ENCODE assay signal across 8 mouse cellular contexts in the genomic region with DNA sequence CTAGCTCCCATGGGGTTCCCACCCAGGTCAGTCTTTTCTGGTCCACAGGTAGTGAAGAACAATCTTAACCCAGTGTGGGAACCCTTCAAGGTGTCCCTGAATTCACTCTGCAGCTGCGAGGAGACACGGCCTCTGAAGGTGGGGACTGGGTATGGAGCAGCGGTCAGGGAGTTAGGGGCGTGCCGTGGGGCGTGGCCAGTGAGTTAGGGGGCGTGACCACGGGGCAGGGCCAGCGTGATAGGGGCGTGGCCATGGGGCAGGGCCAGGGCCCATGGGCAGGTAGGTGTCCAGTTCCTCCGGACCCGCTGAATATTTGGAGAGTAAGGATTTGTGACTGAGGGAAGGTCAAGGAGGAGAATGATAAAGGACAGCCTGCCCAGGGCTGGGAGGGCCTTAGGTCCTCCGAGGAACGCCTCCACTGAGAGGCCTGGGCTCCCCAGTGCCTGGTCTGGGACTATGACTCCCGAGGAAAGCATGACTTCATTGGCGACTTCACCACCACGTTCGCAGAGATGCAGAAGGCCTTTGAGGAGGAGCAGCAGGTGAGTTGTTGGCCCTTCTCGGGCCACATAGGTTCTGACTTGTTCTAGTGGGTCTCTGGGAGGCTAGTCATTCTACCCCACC. TPM values are rescaled to one million over a fixed set of nuclear protein-coding genes. Genes with fewer than 3 reads are reported as not detected.
A peak's percentile ranks its signal among the peaks of the same experiment; 100 is the strongest.
DNase-seq lines count a peak whose midpoint lies in the region; ATAC-seq and TF ChIP-seq lines count a peak whose summit lies in the region.

No protein-coding gene starts in this region.

- no peak for TF ChIP-seq EP300 in ES-Bruce4 (IDR thresholded peaks at IDR 0.05; ENCODE audit: insufficient read depth, low read depth, low read length)
- TF ChIP-seq EP300 in heart, postnatal 0 days (IDR thresholded peaks at IDR 0.05; ENCODE audit: low read depth) = no peak

- WGBS in heart, embryonic 11.5 days (ENCODE audit: insufficient replicate concordance) = 4% methylated on average over 19 of the region's 19 CpGs
- WGBS in heart, postnatal 0 days = 14% methylated on average over 19 of the region's 19 CpGs
- WGBS in liver, adult 2 months = 11% methylated on average over 19 of the region's 19 CpGs

- H3K27ac ChIP-seq in heart, embryonic 11.5 days (ENCODE audit: low read depth, low read length) = no peak overlapping the region
- H3K27ac ChIP-seq in ES-Bruce4 (ENCODE audit: insufficient read depth, low read length) = no peak overlapping the region
- no peak overlapping the region for H3K27ac ChIP-seq in heart, postnatal 0 days (ENCODE audit: low read depth)
- no peak overlapping the region for H3K27ac ChIP-seq in liver, adult 2 months (replicated peaks; ENCODE audit: insufficient read depth, low read depth, low read length)

- intact Hi-C loops in heart, postnatal 10 days (cut with DNase I) = no loop called here

- DNase-seq in heart, postnatal 10 days = no peak
- no peak for DNase-seq in heart, postnatal 0 days (ENCODE audit: low spot score)
- peak; percentile 17 for DNase-seq in liver, adult 2 months (ENCODE audit: extremely low read depth, low read depth, low spot score)
- peak; percentile 36 to 49 for DNase-seq in spleen, postnatal 14 days (ENCODE audit: low spot score in 2 of 2)
- no peak for DNase-seq in layer of hippocampus, adult 11-12 months (ENCODE audit: low spot score)
- DNase-seq in right cerebral cortex, adult 2 months (ENCODE audit: low spot score in 2 of 2) = no peak

- no peak overlapping the region for H3K9ac ChIP-seq in heart, embryonic 11.5 days (ENCODE audit: low read depth, low read length)
- H3K9ac ChIP-seq in ES-Bruce4 (ENCODE audit: low read depth, poor library complexity, severe bottlenecking) = no peak overlapping the region
- no peak overlapping the region for H3K9ac ChIP-seq in heart, postnatal 0 days (replicated peaks; ENCODE audit: low read depth, low read length)
- H3K9ac ChIP-seq in liver, adult 2 months (ENCODE audit: low read depth, low read length) = no peak overlapping the region

- H3K27me3 ChIP-seq in heart, embryonic 11.5 days (ENCODE audit: control insufficient read depth, insufficient read depth, low read length) = peaks cover 33% of the 10 kb centered on the region
- no peaks in the 10 kb centered on the region for H3K27me3 ChIP-seq in ES-Bruce4 (ENCODE audit: control insufficient read depth, insufficient read depth, low read length, poor library complexity, severe bottlenecking)
- H3K27me3 ChIP-seq in heart, postnatal 0 days (ENCODE audit: control insufficient read depth, insufficient read depth, low read length) = peaks cover 28% of the 10 kb centered on the region
- H3K27me3 ChIP-seq in liver, adult 2 months (ENCODE audit: control insufficient read depth, insufficient read depth, low read length) = no peaks in the 10 kb centered on the region

- H3K4me2 ChIP-seq in heart, embryonic 11.5 days = peak overlapping the region; percentile 14
- H3K4me2 ChIP-seq in heart, postnatal 0 days (ENCODE audit: low read depth, low read length) = no peak overlapping the region

- peaks cover 11% of the 10 kb centered on the region; the same call in 1 of the 2 replicates for H3K4me1 ChIP-seq in heart, embryonic 11.5 days (ENCODE audit: control insufficient read depth, insufficient read depth, low read length)
- H3K4me1 ChIP-seq in ES-Bruce4 (ENCODE audit: control insufficient read depth, insufficient read depth, low read length) = no peaks in the 10 kb centered on the region
- H3K4me1 ChIP-seq in heart, postnatal 0 days (ENCODE audit: control insufficient read depth, insufficient read depth) = no peaks in the 10 kb centered on the region
- H3K4me1 ChIP-seq in liver, adult 2 months (ENCODE audit: control insufficient read depth, insufficient read depth, low read length) = peaks cover 1% of the 10 kb centered on the region

- H3K79me2 ChIP-seq in liver, adult 2 months (ENCODE audit: control insufficient read depth, insufficient read depth, low read length) = no peaks in the 10 kb centered on the region

- H3K4me3 ChIP-seq in heart, embryonic 11.5 days (ENCODE audit: low read depth, low read length) = no peak overlapping the region
- peak overlapping the region; percentile 27; the same call in 1 of the 2 replicates for H3K4me3 ChIP-seq in ES-Bruce4 (ENCODE audit: low read depth, low read length)
- no peak overlapping the region for H3K4me3 ChIP-seq in heart, postnatal 0 days (ENCODE audit: low read depth, low read length)
- no peak overlapping the region for H3K4me3 ChIP-seq in liver, adult 2 months (ENCODE audit: insufficient read depth, low read depth, low read length)

- TF ChIP-seq CTCF in ES-Bruce4 (IDR thresholded peaks at IDR 0.05; ENCODE audit: low read depth, low read length) = no peak
- no peak for TF ChIP-seq CTCF in heart, postnatal 0 days (IDR thresholded peaks at IDR 0.05; ENCODE audit: low read depth)
- no peak for TF ChIP-seq CTCF in liver, adult 2 months (IDR thresholded peaks at IDR 0.05; ENCODE audit: low read depth, low read length)

- no peaks in the 10 kb centered on the region for H3K36me3 ChIP-seq in heart, embryonic 11.5 days (ENCODE audit: control insufficient read depth, insufficient read depth, low read length)
- H3K36me3 ChIP-seq in ES-Bruce4 (ENCODE audit: control insufficient read depth, insufficient read depth, low read length, poor library complexity, severe bottlenecking) = no peaks in the 10 kb centered on the region
- H3K36me3 ChIP-seq in heart, postnatal 0 days (replicated peaks; ENCODE audit: control insufficient read depth, insufficient read depth, low read length) = no peaks in the 10 kb centered on the region
- H3K36me3 ChIP-seq in liver, adult 2 months (ENCODE audit: control insufficient read depth, insufficient read depth, low read length) = no peaks in the 10 kb centered on the region

- H3K9me3 ChIP-seq in heart, embryonic 11.5 days (replicated peaks; ENCODE audit: control insufficient read depth, low read length) = no peaks in the 10 kb centered on the region
- H3K9me3 ChIP-seq in ES-Bruce4 (replicated peaks; ENCODE audit: control insufficient read depth, insufficient read depth, low read length, poor library complexity, severe bottlenecking) = no peaks in the 10 kb centered on the region
- H3K9me3 ChIP-seq in heart, postnatal 0 days (replicated peaks; ENCODE audit: control insufficient read depth, low read length) = no peaks in the 10 kb centered on the region

- TF ChIP-seq POLR2A in ES-Bruce4 (IDR thresholded peaks at IDR 0.05; ENCODE audit: insufficient read depth, low read length) = no peak
- no peak for TF ChIP-seq POLR2A in liver, adult 2 months (IDR thresholded peaks at IDR 0.05; ENCODE audit: extremely low read depth, insufficient read depth, low read length)

- peak; percentile 43; the same call in 1 of the 2 replicates for ATAC-seq in heart, embryonic 11.5 days (replicated peaks; ENCODE audit: insufficient number of reproducible peaks, low FRiP score, low TSS enrichment)
- peak; percentile 39; the same call in 1 of the 2 replicates for ATAC-seq in heart, postnatal 0 days (ENCODE audit: insufficient read depth, low read depth)

RNA-seq across cellular contexts. Expression of a gene that starts 9.1 kb away (rescaled TPM):
- polyA plus RNA-seq in heart, embryonic 11.5 days (2014; fragmentation: Nextera tagmentation; extraction: Ambion mirVana) = 0.27 and 0.31 TPM in 2 replicates
- 1 to 10 TPM in 1 of 2 experiments, under 1 TPM in 1; 0.64 to 1.3 TPM for total RNA-seq in heart, postnatal 10 days (2021)
- polyA plus RNA-seq in ES-Bruce4 (2011; ENCODE audit: insufficient read depth, insufficient read length, low read depth, missing spikeins) = 2.9 and 3.2 TPM in 2 replicates
- total RNA-seq in heart, postnatal 0 days (2014; rRNA removed; ENCODE audit: low replicate concordance) = 0.42 and 9.0 TPM in 2 replicates
- 0.15 and 0.16 TPM in 2 replicates for polyA plus RNA-seq in heart, postnatal 0 days (2015; fragmentation: Nextera tagmentation; extraction: Ambion mirVana)
- total RNA-seq in liver, adult 2 months (2014; rRNA removed) = 0.07 and 0.09 TPM in 2 replicates
- polyA plus RNA-seq in liver, adult 2 months (2012; rRNA removed) = 0.09 and 0.28 TPM in 2 replicates

RNA-seq across cellular contexts. Expression of a gene that starts 24.2 kb away (rescaled TPM):
- polyA plus RNA-seq in heart, embryonic 11.5 days (2014; fragmentation: Nextera tagmentation; extraction: Ambion mirVana) = 1,217 and 1,331 TPM in 2 replicates
- total RNA-seq in heart, postnatal 10 days (2021) = 100 to 1,000 TPM; 536 to 545 TPM
- polyA plus RNA-seq in ES-Bruce4 (2011; ENCODE audit: insufficient read depth, insufficient read length, low read depth, missing spikeins) = 2,572 and 2,592 TPM in 2 replicates
- total RNA-seq in heart, postnatal 0 days (2014; rRNA removed; ENCODE audit: low replicate concordance) = 2,455 and 2,720 TPM in 2 replicates
- 813 and 854 TPM in 2 replicates for polyA plus RNA-seq in heart, postnatal 0 days (2015; fragmentation: Nextera tagmentation; extraction: Ambion mirVana)
- 764 and 919 TPM in 2 replicates for total RNA-seq in liver, adult 2 months (2014; rRNA removed)
- polyA plus RNA-seq in liver, adult 2 months (2012; rRNA removed) = 634 and 769 TPM in 2 replicates

RNA-seq across cellular contexts. Expression of a gene that starts 31.8 kb away (rescaled TPM):
- polyA plus RNA-seq in heart, embryonic 11.5 days (2014; fragmentation: Nextera tagmentation; extraction: Ambion mirVana) = 6.6 and 8.1 TPM in 2 replicates
- 1 to 10 TPM; 1.3 to 2.3 TPM for total RNA-seq in heart, postnatal 10 days (2021)
- polyA plus RNA-seq in ES-Bruce4 (2011; ENCODE audit: insufficient read depth, insufficient read length, low read depth, missing spikeins) = 2.2 and 2.9 TPM in 2 replicates
- total RNA-seq in heart, postnatal 0 days (2014; rRNA removed; ENCODE audit: low replicate concordance) = 1.4 and 3.4 TPM in 2 replicates
- 1.6 and 2.0 TPM in 2 replicates for polyA plus RNA-seq in heart, postnatal 0 days (2015; fragmentation: Nextera tagmentation; extraction: Ambion mirVana)
- 15.5 and 29.8 TPM in 2 replicates for total RNA-seq in liver, adult 2 months (2014; rRNA removed)
- 62.7 and 154 TPM in 2 replicates for polyA plus RNA-seq in liver, adult 2 months (2012; rRNA removed)

RNA-seq across cellular contexts. Expression of a gene that starts 59.7 kb away (rescaled TPM):
- 1.0 and 1.3 TPM in 2 replicates for polyA plus RNA-seq in heart, embryonic 11.5 days (2014; fragmentation: Nextera tagmentation; extraction: Ambion mirVana)
- total RNA-seq in heart, postnatal 10 days (2021) = 10 to 100 TPM in 1 of 2 experiments, 1 to 10 TPM in 1; 9.6 to 29.0 TPM
- polyA plus RNA-seq in ES-Bruce4 (2011; ENCODE audit: insufficient read depth, insufficient read length, low read depth, missing spikeins) = not detected in 2 replicates
- 32.3 and 58.6 TPM in 2 replicates for total RNA-seq in heart, postnatal 0 days (2014; rRNA removed; ENCODE audit: low replicate concordance)
- 16.3 and 17.6 TPM in 2 replicates for polyA plus RNA-seq in heart, postnatal 0 days (2015; fragmentation: Nextera tagmentation; extraction: Ambion mirVana)
- 0.55 and 0.74 TPM in 2 replicates for total RNA-seq in liver, adult 2 months (2014; rRNA removed)
- polyA plus RNA-seq in liver, adult 2 months (2012; rRNA removed) = 0.45 and 1.8 TPM in 2 replicates

Comparison
In these comparisons a context has a peak if more than half of its experiments do, and no peak if none do; other contexts are left out.
1. DNase-seq: peak in liver, adult 2 months (single experiment) and spleen, postnatal 14 days (2 of 2); none in heart, postnatal 10 days (0 of 2), heart, postnatal 0 days (single experiment), layer of hippocampus, adult 11-12 months (single experiment) and right cerebral cortex, adult 2 months (0 of 2).